Mouse (Mus musculus) lung, postnatal 0 days (tissue): Measurements from ENCODE around the gene Gigyf2.

Experiments used
- CTCF ChIP-seq: IDR thresholded peaks from 2 replicates; pipeline ENCODE4 v1.5.1; 2016; ENCODE audit warnings: antibody characterized with exemption, mild to moderate bottlenecking
- EP300 ChIP-seq: IDR thresholded peaks from 2 replicates; pipeline ENCODE4 v1.6.1; 2016; ENCODE audit warnings: antibody characterized with exemption, mild to moderate bottlenecking, control low read depth

DNA sequence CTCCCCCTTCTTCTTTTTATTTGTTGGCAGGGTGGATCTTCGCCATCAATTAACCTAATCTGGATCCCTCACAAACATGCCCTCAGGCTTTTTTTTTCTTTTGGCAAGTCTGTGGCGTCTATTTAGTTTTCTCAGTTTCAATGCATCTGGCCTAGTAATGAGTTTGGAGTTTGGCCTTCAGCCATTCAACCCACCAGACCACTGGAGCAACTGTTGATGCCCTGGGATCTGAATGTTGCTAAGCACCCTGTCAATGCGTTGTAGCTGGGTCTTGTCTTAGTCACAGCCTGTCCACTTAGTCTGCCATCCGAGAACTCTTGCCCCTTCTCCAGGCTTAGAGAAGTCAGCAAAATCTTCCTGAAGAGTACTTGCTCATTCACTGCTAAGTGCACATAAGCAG, 131.2 kb downstream of the Gigyf2 start:
- TF ChIP-seq CTCF (no peak), EP300 (no peak)
